Mouse (Mus musculus) brown adipose tissue, adult 24 weeks (tissue): Measurements from ENCODE around the gene Itga1. TPM values are rescaled to one million over a fixed set of nuclear protein-coding genes. Genes with fewer than 3 reads are reported as not detected.

Experiments used
- H3K27ac ChIP-seq: fragments of 200-500 bp; replicated peaks from 2 replicates; pipeline ENCODE4 v1.5.1; 2012; ENCODE audit warnings: low read depth, mild to moderate bottlenecking, low read length
- H3K4me1 ChIP-seq: fragments of 200-500 bp; 2 replicates; pipeline ENCODE4 v1.6.1; 2012; ENCODE audit warnings: low read length, mixed read lengths; ENCODE audit not compliant: control insufficient read depth, insufficient read depth, insufficient read length
- H3K4me3 ChIP-seq: fragments of 200-500 bp; 2 replicates; pipeline ENCODE4 v1.5.1; 2012; ENCODE audit warnings: low read depth, mild to moderate bottlenecking, low read length, moderate library complexity; ENCODE audit not compliant: insufficient read depth
- polyA plus RNA-seq: library from polyadenylated mRNA; stranded (reverse); fragments of >200 nt; gene quantifications from 2 replicates; pipeline ENCODE4 v1.2.4, GENCODE M21; 2012; ENCODE audit not compliant: missing spikeins, insufficient read depth, insufficient read length

Itga1 gene
- polyA plus RNA-seq, 1 experiment, result 21.6 TPM

DNA sequence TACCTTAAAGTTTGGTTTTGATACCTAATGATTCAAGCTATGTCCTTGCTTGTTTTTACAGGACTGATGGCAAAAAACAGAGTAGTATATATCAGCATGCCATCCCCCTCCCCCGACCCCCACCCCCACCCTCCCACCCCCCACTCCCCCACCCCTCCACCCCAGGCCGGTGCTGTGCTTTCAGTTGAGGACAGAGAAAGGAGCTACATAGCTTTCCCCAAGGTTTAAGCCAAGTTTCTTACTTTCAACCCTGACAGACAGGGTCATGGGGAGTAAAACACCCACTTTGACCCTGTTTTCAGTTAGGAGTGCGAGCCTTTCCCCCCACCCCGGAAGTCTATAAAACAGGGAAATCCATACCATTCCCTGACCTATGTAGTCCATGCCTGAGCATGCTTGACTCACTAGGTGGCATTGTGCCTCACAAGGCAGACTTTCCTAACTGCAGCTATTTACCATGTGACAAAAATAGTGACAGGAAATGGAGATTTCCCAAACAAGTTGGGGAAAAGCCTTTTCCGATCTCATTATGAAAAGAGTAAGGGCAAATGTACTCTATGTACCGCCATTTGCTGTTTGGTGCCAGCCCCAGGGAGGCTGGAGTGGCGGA lies 98.2 kb downstream of the Itga1 start:
- Histone ChIP-seq H3K27ac (no peak overlapping the region), H3K4me1 (peaks cover 9% of the 10 kb centered on the region), H3K4me3 (no peak overlapping the region)

DNA sequence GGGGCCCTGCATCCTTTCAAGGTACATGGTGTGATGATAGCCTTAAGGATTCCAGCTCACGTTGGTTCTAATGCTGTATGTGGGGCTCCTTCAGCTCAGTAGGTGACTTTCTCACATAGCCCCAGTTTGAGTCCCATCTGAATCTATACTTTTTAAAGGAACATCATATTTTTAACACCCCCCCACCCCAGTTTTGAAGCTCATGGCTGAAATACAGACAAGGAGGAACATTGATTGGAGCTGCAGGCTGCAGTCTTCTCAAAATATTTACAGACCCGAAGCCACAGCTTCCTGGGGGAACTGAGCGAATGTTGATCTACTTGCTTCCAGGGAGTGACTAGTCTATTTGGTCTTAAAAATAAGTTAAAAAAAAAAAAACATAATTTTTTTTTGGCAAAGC lies 98.9 kb downstream of the Itga1 start:
- peaks cover 9% of the 10 kb centered on the region for H3K4me1 ChIP-seq

DNA sequence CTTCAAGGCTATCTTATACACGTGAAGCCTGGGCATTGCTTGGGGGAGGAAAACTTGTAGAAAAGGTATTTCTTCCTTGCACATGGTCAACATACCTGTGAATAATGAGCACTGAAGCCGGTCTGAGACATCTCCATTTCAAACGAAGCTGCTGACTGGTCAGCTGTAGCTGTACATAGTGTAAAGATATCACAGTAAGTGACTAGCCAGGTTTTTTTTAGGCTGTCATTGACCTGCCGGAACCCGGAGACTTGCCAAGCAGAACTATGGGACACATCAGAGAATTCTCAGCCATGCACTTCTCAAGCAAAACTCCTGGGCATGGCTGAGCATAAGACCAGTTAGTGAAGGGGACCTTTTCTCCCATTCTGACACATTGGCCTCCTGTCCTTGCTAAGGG lies 99.6 kb downstream of the Itga1 start:
- Histone ChIP-seq H3K4me3 (no peak overlapping the region), H3K27ac (no peak overlapping the region), H3K4me1 (peaks cover 9% of the 10 kb centered on the region)

More for the DNA sequence above, 98.9 kb downstream of the Itga1 start:
- Histone ChIP-seq H3K4me3 (no peak overlapping the region), H3K27ac (no peak overlapping the region)

DNA sequence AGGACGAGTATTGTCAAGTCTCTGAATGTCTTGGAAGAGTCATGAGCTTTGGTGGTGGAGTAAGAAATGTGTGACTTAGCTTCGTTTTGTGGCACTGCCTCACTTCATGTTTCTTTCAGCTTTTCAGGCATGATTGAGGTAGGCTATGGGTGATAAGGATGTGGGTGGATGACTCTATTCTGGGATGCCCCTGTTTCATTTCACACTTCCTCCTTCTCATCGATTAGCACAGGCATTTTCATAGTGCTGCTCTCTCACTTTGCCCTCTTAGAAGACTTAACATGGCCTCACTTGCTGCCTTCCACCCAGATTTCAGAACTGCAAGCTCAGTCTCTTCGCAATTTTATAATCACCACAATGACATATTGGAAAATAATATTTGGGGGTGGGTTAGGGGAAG lies 102.2 kb downstream of the Itga1 start:
- Histone ChIP-seq H3K4me3 (no peak overlapping the region), H3K4me1 (no peaks in the 10 kb centered on the region)

DNA sequence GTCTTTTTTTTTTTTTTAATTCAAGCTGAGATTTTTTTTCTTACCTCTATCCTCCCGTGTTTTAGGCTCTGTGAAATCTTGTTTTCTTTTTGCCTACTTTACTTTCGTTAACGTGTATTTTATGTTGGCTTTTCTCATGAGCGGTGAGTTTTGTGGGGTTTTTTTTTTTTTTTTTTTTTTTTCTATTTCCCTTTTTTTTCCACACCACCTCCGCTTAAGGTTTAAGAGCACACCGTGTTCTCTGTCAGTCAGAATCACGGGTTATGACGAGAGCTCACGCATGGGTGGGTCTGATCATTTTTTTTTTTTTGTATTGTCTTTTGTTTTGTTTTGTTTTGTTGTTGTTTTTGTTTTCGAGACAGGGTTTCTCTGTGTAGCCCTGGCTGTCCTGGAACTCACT lies 103.7 kb downstream of the Itga1 start:
- no peak overlapping the region for H3K4me3 ChIP-seq
- no peaks in the 10 kb centered on the region for H3K4me1 ChIP-seq
- H3K27ac ChIP-seq, result no peak overlapping the region

More for the DNA sequence above, 102.2 kb downstream of the Itga1 start:
- no peak overlapping the region for H3K27ac ChIP-seq

DNA sequence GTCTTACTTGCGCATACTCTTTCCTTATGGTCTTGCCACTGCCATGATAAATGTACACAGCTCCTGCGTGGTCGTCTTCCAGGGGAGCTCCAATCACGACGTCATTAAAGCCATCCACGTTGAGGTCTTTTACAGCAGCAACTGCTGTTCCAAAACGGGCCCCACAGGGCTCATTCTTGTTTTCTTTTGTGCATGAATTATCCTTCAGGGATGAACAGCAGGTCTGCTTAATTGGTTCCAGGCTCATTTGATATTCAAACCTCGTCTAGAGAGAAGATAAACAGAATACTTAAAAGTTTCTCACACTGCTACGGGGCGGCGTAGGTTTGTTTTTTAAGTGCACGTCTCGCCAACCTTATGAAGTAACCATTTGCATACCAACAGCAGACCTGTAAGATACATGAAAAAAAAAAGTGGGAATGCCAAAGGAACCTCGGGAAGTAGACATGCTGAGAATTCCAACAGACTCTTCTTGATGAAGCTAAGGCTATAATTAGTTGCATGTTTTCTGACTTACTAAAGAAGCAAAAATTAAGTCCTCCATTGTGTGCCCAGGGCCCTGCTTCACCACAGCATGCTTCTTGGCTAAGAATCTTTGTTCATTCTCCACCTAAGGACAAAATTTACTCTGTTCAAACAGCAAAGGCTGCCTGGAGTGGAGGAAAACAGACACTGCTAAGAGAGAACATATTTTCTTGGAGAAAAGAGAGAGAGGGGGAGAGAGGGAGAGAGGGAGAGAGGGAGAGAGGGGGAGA lies 109.3 kb downstream of the Itga1 start:
- Histone ChIP-seq H3K4me3 (no peak overlapping the region), H3K4me1 (peaks cover 2% of the 10 kb centered on the region; the same call in 1 of the 2 replicates), H3K27ac (no peak overlapping the region)

DNA sequence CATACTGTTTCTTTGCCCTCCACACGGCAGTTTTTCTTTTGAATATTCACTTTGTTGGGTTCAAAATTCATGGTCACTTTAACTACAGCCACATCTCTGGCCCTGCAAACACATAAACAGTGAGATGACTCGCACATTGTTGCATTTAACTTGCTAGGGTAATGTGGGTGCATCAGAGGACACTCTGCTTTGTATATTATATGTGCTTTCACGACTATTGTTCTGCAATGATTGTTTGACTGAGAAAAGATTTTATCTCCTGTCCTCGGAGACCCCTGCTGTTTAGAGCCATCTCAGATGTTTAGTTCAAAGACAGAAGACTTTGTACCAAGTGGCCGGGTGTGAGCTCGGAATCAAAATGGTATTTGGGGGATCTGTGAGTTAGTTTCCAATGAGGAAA lies 114.1 kb downstream of the Itga1 start:
- peak overlapping the region; percentile 56 for H3K27ac ChIP-seq
- H3K4me3 ChIP-seq, result no peak overlapping the region
- peaks cover 3% of the 10 kb centered on the region; the same call in 1 of the 2 replicates for H3K4me1 ChIP-seq

DNA sequence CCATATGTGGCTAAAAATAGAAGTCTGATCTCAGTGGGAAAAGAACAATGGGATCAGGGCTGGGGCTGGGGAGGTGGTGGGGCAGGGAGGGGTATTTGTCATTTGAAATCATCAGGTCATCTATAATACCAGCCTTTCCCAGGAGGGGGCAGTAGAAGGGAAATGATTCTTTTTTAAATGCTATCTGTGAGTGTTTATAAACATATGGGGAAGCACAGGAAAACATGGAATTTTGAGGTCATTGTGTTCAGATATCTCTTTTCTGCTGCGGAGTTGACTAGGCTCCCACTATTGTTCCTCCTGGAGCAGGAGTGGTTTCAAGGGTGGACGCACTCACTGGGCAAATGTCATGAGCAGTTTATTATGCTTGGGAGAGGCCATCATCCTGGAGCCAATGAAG lies 114.6 kb downstream of the Itga1 start:
- Histone ChIP-seq H3K4me1 (peaks cover 3% of the 10 kb centered on the region; the same call in 1 of the 2 replicates), H3K27ac (no peak overlapping the region), H3K4me3 (no peak overlapping the region)

DNA sequence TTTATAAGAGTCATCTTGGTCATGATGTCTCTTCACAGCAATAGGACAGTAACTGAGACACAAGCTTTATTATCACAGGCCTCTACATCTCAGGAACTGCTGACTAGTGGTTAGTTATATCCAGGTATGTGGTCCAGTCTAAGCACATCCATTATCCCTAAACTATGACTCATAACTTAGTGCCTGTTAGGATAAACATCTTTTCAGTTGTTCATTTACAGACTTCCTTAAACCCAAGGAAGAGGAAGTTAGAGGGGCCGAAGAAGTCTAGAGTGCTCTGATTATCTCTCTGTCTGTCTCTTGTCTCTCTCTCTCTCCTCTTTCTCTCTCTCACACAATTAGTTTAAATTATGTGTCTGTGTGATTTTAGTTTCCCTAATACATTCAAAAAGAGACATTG lies 117.1 kb downstream of the Itga1 start:
- Histone ChIP-seq H3K4me1 (peaks cover 3% of the 10 kb centered on the region; the same call in 1 of the 2 replicates), H3K4me3 (no peak overlapping the region), H3K27ac (no peak overlapping the region)

DNA sequence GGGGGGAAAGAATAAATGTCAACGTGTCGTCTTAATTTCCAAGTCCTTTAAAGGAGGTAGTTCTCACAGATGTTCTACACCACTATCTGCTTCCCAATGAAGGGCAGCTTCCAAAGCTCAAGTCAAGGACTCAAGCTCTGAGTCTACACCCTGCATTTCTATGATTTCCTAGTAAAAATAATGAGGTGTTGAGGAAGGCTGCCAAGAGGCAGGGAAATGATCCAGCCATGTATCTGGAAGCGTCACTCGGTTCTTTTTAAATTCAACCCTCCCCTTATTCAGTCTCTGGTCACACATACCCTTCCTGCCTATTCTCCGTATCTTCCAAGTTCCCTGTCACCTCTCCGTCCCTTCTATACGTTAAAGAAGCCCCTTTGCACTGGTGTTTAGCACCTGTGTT lies 118.6 kb downstream of the Itga1 start:
- Histone ChIP-seq H3K27ac (no peak overlapping the region), H3K4me3 (no peak overlapping the region), H3K4me1 (peaks cover 3% of the 10 kb centered on the region; the same call in 1 of the 2 replicates)

DNA sequence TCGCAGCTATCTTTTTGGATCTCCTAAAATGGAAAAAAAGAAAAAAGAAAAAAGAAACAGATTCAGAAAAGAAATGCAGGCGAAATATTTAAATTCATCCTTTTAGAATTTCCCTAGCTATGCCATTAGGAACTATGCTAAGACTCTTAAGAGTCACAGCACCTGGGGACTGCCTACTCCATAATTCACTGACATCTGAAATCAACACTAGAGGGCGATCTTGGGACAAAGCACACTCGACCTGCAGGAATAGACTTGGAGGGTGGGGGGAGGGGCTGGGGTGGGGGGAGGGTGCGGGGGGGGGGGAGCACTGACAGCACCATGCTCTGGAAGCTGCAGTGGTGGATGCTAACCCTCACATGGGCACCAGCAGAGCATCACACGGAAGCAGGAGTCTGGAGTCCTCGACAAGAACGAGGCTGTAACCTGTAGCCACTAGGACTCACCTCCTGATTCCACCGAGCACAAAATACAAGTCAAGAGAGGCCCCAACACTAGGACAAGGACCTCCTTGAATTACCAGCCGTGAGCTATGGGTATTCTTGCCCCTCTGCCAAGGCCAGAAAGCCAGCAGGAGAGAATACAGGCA lies 120.8 kb downstream of the Itga1 start:
- Histone ChIP-seq H3K4me1 (no peaks in the 10 kb centered on the region), H3K27ac (no peak overlapping the region), H3K4me3 (no peak overlapping the region)

DNA sequence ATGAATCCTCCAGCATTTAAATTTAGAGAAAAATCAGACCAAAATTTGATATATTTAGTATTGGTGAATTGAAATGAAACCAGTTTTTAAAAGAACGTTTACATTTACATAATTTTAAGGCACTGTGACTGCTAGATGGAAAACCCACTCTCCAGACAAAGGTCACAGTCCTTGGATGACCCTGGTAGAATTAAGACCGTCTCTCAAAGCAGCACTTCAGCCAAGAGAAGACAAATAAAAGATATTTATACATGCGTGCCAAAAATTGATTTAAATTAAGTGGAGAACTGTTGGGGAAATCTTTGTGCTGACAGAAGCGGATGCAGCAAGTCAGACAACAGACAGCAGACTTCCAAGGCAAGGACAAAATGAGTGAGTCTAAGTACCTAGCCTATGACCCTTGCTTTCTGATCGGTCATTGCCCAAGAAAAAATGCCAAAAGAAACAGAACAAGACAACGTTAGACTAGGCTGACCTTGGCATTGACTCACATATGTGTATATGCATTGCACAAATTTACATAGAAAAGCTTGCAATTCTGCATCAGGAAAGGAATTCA lies 127.2 kb downstream of the Itga1 start:
- Histone ChIP-seq H3K4me3 (no peak overlapping the region), H3K4me1 (no peaks in the 10 kb centered on the region), H3K27ac (no peak overlapping the region)

DNA sequence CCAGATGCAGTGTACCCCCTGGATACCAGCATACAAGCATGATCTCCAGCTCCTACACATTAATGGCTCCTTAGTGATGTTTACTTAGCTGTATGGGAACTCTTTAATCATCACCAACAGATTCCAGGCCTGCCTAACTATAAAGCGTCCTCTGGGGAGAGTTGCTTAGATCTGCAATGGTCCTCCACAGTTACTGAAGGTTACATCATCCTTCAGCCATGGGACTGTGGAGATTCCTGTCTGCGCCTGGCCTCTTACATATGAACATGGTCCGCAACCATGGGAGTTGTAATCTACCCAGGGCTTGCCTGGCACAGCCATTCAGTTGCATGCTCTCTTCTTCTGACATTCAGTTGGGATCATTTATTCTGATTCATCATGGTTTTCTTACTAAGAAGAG lies 129.9 kb downstream of the Itga1 start:
- no peak overlapping the region for H3K27ac ChIP-seq
- H3K4me3 ChIP-seq, result no peak overlapping the region
- H3K4me1 ChIP-seq, result no peaks in the 10 kb centered on the region

DNA sequence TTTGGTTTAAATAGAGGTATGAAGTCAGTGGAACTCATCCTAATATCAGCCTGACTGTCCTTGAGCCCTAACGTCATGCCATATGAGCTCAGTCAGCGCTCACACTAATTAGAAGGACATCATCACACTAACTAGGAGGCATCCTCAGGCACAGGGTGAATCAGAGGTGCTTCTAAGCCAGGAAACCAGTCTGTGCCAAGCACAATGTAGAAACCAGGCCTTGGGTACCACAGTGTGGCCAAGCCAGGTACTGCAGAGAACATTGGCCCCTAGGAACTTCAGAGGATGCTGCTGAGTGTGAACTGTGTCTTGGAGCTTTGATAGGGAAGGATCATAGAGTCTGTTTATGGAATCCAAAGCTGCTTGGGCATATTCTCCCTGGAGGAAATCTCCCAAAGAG lies 137.5 kb downstream of the Itga1 start:
- no peak overlapping the region for H3K27ac ChIP-seq
- H3K4me3 ChIP-seq, result no peak overlapping the region
- no peaks in the 10 kb centered on the region for H3K4me1 ChIP-seq

DNA sequence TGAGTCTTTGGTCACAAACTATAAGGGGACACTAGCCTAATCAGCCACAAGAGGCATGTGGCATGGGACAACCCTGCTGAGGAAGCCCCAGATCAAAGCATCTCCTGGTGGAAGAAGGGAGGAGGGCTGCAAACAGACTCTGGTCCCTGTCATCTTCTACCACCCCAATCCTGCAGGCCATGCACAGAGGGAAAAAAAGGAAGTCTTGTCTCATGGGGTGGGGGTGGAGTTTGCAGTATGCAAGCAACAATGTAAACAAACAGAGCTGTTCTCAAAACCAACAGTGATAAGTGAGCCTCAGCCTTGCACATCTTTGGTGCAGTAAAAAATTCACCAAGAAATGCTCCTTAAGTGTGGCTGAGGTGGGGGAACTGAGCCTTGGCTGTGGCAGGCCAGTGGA lies 147.2 kb downstream of the Itga1 start:
- H3K4me3 ChIP-seq, result no peak overlapping the region
- H3K4me1 ChIP-seq, result no peaks in the 10 kb centered on the region
- no peak overlapping the region for H3K27ac ChIP-seq
